Mouse (Mus musculus) urinary bladder, adult 18-20 months (tissue): ENCODE measurements around the gene Atg10.

ENCODE experiments used
- DNase-seq, 2 experiments: peaks; one replicate each; pipeline ENCODE4 v3.0.0; 2022; ENCODE audit warnings: low spot score in 2 of 2, mixed read lengths in 2 of 2

Gene Atg10

DNA sequence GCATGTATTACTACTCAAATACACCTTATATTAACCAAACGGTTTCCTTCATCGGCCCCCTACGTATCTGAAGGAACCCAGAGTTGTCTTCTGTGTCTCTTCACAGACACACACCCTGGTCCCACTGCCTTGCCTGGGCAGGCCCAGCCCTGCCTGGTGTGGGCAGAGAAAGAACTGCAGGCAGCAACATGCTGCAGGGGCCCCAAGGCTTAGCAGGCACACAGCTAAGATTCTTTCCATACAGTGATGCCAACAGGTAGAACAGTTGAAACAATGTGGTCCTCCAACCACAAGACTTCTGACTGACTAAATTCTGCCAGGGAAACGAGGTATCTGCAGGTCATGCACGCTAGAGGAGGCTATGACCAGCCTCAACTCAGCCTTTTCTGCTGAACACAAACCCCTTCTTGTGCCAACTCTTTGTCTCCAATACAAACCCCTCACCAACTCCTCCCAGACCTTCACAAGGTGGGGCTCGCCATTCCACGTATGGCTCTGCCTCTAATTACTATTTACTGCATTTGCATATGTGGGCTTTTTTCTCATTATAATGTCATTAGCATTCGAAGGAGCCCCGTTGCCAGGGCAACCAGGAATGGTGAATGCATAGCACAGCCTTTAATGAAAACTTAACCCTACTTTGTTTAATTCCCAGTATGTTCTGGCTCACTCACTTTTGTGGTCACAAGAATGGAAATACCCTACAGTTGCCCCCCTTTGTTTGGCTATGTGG is 45.2 kb downstream of the Atg10 start:
- DNase-seq: peak in 1 of 2 experiments; percentile 70

DNA sequence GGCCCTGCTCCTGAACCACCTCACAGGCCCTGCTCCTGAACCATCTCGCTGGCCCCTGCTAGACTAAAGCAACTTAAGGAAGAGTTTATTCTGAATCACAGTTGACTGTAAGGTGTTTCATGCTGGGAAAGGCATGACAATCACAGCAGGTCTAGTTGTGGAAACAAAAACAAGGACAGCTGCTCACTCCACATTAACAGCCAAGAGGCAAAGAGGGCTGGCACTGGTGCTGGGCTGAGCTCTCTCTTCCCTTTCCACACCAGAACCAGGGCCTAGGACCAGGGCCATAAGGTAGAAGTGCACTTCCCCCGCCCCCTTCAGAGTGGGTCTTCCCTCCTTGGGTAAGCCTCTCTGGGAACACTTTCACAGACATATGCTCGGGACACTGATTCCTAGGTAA is 48.4 kb downstream of the Atg10 start:
- no peak for DNase-seq

DNA sequence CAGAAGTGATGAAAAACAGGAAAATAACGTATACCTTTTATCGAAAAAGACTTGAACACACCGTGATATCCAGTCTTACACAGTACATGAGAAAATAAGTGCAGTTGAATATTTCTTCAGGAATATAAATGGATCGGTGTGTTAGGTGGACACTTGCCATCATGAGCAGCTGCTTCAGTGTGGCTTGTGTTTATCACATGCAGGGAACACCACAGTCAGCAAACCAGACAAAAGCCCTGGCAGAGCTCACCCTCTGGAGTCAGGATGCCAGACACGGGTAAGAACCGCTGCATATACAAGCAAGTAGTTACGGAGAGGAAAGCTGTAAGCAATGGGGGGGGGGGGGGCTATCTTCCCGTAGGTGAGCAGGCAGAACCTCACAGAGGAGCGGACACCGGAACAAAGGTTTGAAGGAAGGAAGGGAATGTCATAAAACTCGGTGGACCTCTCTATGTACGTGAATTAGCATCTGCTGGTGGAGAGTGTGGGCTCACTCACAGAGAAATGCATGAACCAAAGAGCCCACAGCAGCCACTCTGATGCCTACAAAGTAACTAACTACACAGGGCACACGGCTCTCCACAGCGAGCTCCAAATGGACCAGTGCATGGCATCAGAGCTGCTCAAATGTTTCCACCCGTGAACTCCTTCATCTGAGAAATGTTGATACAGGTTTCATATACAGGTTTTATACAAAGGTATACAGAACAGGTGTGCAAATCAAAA is 51.8 kb downstream of the Atg10 start:
- no peak for DNase-seq

DNA sequence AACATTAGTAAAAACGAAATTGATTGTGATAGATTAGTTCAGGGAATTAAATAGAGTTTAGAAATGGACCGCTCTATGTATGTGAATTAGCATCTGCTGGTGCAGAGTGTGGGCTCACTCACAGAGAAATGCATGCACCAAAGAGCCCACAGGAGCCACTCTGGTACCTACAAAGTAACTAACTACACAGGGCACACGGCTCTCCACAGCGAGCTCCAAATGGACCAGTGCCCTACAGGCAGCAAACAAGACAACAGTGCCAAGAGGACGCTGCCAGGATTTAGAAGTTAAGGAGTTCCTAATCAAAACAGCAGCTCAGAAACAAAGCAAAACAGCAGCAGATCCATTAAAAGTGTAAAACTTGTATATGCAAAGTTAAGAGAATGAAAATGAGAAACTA is 52.6 kb downstream of the Atg10 start:
- DNase-seq: no peak

DNA sequence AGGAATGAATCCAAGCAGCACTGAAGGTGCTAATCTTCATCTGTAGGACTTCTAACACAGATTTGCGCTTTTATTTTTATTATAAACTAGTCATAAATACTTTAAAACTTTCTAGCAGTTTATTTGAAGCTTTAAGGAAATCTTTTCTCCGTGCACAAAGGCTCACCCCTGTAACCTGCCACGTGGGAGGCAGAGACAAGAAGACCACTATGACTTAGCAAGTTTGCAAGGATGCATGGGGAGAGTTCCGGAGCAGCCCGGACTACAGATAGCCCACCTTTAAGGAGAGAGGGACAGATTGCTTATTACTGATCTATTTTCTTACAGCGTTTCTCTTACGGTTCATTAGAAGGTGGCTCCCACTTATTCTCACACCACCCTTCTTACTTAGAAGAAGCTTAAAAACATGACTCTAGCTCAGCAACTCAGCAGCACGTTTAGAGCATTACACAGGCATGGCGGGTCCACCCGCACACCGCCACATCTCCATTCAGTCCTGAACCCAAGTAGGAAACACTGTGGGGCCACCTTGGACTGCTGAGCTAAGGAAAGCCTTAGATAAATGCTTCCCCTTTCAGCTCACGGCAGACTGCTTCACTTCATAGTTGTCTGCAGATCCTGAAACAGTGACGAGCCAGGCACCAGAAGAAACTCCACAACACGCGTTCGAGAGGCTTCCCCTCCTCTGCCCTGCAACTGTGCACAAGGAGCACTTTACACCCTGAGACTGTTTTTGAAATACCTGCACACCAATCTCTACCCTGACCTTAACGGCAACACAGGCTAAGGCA is 54.0 kb downstream of the Atg10 start:
- DNase-seq: no peak

DNA sequence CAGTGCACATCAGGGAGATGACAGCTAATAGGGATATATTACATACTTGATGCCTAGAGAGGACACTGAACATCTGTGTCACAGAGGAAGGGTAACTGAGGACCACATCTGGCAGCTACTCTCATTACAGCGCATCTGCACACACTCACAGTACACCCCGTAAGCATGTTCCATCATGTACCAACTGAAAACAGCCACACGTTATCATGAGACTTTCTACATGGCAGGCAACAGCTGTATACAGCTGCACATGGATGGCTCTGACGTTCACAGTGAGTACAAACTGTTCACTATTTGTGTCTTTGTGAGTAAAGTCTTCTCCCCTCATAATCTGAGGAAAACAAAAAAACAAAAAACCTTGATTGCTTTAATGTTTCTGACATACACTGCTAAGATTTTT is 55.3 kb downstream of the Atg10 start:
- DNase-seq: no peak

DNA sequence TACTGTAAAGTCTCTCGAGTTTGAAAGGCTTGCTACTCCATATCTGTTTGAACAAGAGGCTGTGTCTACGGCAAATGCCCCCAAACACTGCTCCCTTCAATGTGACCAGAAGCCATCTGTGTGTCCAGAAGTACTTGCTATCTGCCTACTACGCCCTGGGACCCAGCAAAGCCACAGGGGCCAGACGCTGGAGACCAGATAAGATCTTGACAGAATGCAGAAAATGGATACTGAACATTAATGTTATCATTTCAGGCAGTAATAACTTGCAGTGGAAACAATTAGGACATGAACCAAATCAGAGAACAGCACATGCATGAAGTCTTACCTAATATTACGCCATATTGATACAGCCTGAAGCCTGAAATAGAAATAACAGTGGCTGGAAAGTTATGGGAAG is 56.2 kb downstream of the Atg10 start:
- no peak for DNase-seq

DNA sequence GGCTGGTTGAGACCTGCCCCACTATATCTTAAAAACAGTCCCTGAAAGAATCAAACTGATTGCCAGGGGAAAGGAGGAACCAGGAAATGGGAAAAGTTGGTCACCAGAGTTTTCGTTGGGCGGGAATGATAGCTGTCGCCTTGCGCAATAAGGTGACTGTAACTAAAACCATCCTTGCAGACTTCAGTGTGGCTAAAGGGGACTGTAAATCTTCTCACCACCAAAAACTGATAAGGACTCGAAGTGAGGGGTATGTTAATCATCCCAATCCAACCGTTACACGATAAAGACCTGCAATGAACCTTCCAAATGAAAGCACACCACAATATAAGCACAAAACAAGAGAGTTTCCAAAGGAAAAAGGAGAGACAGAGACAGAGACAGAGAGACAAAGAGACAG is 57.5 kb downstream of the Atg10 start:
- DNase-seq: peak in 1 of 2 experiments; percentile 48

DNA sequence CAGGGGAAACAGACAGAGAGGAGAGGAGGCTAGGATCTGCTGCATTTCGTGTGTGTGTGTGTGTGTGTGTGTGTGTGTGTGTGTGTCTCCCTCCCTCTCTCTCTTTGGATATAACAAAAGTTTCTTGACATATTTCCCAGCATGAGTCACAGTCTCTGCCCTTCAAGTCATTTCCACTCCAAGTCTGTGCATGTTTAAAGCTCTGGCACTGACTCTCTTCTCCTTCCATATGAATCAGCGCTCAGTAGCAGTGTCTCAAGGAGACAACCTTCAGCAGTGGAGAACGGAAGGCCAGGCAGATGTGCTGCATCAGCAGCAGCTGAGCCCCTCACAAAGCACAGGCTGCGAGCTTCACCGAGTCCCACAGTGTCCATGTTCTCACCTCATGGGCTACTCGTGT is 58.6 kb downstream of the Atg10 start:
- DNase-seq: peak; percentile 41 to 57

DNA sequence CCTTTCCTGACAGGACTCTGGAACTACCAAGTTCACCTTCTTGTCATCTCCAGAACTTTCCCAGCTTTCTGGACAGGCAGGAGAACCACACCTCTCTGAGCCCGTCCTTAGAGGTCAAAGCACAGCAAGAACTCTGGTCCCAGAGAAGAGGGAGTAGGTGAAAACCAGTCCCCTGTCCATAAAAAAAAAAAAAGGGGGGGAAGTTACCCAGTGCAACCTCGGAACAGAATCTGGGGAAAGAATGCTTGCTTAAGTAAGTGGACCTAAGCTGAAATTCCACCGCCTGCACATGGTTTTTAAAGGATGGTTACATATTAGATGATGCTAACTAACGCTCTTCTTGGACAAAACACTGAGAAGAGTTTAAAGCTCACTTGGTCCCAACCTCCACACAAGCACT is 60.5 kb downstream of the Atg10 start:
- DNase-seq: no peak

DNA sequence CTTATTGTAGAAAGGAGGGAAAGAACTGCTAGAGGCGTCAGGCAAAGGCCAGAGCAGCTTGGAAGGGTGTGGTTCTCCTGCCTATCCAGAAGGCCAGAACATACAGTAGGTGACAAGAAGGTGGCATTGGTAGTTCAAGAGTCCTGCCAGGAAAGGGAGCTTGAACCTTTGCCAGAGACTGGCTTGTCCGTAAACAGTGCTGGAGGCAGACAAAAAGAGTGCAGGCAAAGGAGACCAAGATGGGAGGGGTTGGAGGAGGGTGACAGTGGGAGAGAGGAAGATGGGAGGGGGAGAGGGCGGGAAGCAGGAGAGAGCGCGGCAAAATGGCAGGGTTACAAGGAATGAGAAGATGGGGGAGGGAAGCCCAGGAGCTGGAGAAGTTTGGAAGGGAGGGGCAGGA is 61.3 kb downstream of the Atg10 start:
- DNase-seq: no peak

DNA sequence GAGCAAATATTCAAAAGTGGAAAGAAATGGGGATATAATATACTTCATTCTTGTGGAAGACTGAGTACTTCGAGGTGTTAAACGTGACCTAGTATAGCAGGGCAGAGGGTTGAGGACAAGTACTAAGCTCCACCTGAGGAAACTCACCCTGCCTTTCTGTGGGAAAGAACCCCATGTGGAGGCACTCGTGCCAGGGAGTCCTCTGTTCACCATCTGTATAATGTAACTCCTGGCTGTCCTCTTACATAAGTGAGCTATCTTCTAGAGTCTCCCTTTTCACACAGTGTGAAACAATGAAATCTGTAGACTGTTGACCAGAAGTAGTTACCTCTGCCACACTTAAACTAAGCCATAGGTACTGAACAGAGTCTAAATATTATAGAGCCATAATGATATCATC is 63.2 kb downstream of the Atg10 start:
- DNase-seq: no peak

DNA sequence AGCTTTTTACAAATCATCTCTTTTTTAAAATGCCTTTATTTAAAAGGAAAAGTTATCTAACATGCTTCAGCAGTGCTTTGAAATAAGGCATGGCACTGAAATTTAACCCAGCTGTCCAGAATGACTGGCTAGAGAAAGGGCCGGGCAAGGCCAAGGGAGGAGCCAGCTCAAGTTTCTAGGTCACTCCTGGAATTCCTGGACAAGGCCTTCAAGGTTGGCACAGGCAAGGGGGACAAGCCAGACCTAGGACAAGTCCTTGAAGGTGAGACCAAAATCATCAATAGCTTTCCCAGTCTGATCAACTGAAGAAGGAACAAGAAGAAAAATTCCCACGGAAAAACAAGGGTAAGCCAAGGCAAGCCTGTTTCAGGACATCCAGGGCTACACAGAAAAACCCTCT is 63.9 kb downstream of the Atg10 start:
- DNase-seq: no peak

DNA sequence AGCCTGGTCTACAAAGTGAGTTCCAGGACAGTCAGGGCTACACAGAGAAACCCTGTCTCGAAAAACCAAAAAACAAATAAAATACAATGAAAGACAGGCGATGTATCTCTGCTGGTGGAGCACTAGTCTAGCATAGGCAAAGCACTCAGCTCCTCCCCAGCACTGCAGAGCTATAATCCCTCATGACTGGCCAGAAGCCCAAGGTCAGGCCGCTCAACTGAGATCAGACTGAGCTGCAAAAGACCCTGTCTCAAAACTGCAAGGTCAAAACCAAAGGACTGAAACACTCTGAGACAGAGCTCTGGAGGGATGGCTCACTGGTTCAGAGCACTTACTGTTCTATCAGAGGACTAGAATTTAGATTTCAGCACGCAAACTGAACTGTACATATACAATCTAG is 65.8 kb downstream of the Atg10 start:
- no peak for DNase-seq

DNA sequence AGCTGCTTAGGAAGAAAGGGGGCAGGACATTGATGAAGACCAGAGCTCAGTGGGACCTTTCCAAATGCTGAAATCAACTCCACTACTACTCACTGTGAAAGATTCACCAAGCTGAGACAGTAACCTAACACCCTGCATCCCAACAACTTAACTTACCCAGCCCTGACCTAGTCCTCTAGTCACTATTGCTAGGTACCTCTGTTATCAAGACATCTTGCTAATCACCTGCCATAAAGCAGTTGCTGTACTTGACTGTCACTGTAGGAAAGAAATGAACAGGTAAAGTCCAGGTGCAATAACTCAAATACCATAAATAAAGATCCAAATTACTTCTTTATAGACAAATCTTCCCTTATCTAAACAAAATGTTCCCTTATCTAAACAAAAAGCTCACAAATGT is 66.3 kb downstream of the Atg10 start:
- no peak for DNase-seq

DNA sequence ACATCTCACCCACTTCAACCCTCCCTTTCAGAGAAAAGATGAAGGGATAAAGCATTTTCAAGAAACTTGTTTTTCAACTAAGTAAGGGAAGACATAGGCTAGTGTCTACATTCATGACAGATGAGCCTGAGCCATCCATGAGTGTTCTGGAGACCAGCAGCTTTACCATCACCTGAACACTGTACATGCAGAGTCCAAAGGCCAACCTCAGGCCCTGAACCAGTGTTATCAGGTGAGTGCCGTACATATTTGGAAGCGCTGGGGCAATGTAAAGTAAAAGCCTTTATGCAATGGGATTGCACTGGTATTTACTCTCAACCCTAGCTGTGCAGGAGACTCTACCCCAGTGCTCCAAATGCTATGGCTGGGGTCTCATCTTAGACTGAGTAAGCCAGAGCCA is 66.8 kb downstream of the Atg10 start:
- no peak for DNase-seq

DNA sequence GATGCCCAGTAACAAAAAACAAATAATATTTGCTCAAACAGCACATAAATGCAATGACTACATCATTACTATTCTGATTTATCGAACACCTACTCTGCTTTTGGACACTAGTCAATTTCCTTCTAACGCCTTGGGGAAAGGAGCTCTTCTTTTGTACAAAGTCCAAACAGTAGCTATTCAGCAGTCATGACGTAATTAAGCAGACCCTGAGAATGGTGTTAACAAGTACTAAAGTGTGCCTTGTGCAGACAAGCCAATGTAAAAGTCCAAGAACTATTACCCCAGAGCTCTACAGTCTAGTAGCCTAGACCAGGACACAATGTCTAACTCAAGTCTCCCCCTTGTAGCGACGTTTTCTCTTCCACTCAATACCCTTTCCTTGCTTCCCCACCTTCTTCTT is 67.5 kb downstream of the Atg10 start:
- no peak for DNase-seq

DNA sequence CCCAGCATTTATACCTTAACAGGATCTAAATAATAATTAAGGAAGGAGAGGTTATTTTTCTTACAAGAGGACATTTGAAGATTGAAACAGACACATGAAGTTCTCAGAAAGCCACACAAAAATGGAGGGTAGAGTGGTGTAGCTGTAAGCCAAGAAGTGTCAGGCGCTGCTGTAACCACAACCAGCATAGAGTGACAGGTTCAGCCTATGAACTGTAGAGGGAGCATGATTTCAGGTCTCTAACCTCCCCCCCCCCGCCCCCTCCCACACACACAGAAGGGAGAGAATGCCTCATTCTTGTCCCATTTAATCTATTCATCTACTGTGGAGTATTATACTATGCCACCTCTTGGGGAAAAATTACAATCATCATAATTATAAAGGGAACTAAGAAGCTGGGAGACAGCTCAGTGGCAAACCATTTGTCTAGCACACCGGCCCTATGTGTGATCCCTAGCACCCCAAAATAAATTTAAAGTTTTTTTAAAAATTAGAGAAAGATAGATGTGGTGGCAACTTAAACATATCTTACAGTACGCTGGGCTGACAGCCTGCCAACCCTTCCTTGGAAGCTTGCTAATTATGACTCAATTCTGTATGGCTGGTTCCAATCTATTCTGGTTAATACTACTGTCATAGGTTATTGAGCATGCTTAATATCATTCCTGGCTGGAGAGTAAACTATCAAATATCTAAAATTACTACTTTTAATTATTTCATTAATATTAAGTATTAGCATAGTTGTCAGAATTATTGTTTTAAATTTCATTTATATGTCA is 68.2 kb downstream of the Atg10 start:
- no peak for DNase-seq

DNA sequence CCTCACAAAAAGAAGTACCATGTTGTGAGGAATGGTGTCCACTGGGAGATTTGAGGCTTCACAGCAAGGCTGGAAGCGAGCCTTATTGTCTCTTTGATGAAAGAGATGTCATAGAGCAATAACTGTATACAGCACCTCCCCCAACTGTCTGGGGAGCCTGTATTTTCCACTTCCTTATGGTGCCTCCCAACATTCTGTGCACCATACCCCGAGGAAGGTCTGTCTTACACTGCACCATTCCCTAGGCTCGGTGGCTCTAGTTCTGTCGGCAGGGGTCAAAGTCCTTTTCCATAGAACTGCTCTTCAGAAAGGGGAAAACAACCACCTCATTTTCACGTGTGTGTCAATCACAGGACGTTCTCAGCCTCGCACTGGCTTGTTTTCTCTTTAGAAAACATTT is 69.1 kb downstream of the Atg10 start:
- no peak for DNase-seq

DNA sequence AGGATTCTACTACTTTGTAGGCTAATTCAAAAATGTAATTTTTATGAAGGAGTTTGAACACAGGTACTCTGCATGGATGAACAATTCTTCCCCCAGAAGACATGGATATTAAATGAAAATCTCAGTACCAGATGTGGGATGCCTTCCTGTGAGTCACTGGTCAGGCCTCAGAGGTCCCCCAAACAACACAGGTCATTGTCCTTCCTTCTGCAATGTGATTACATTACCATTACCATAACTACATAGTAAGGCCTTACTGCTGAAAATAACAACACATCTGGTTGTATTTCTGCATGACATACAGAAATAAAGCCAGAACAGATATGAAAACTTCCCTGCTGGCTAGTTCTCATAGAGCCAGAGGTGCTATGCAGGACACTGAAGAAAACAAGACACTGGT is 87.4 kb downstream of the Atg10 start:
- DNase-seq: no peak

DNA sequence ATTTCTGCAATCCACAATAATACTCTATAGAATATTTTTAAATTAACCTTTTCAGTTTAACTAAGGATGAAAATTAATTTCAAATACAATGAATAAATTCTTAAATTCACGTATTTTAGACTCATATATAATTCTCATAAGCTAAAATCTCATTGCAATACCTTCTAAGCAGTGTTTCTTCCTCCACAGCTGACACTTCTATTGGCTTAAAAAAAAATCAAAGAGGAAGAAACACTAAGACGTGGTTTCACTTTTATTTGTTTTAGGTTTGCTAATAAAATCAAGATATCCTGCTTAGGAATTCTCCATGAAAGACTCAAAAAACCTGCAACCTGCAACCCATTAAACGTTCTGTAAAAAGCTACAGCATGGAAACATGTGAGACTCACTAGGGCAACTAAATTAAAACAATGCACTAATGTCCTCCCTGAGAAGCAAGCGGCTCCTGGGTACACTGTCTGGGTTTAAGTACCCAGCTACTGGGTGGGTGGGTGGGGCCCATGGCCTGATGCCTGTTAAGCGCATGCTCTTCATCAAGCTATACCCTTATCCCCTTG is 90.4 kb downstream of the Atg10 start:
- no peak for DNase-seq

DNA sequence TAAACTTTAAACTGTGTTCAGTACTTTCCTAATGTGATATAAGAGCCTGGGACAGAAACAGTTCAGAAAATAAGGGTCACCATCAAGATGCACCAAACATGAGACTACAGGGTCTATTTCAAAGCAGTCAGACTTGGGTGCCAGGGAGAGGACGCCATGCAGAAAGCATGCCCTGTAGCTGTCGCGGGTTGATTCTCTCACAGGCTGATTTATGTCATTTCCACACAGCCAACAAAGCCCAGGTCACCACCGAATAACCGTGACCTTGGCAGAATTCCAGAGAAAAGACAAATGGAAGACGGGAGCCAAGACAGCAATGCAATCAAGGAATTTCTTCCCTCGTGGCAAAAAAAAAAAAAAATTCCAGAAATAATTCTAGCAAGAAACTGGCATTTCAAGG is 94.7 kb downstream of the Atg10 start:
- DNase-seq: no peak
